34 mouse cellular contexts compared by ENCODE assay signal in genomic region chr3:96542554-96542953, GRCm38 (mm10). TPM values are rescaled to one million over a fixed set of nuclear protein-coding genes. Genes with fewer than 3 reads are reported as not detected.
"Had no signal": no experiment of that assay in that cellular context is flagged by ENCODE, and none has a peak within 500 bp of the region (broad histone marks: within the 10 kb centered on the region; RNA-seq: fewer than 3 reads in every experiment).

No protein-coding gene starts in this region.

- H3K4me3 ChIP-seq: heart, adult 2 months; heart, embryonic 13.5 days; heart, embryonic 15.5 days; hindbrain, embryonic 13.5 days; hindbrain, embryonic 15.5 days; kidney, embryonic 15.5 days; limb, embryonic 13.5 days; limb, embryonic 15.5 days; liver, embryonic 12.5 days had no signal

- H3K4me2 ChIP-seq: heart, embryonic 11.5 days; heart, embryonic 13.5 days; heart, embryonic 15.5 days; hindbrain, embryonic 13.5 days; hindbrain, embryonic 15.5 days; kidney, embryonic 15.5 days; limb, embryonic 13.5 days; limb, embryonic 15.5 days; liver, embryonic 12.5 days had no signal

- DNase-seq: gastrocnemius, postnatal 14 days; gastrocnemius, postnatal 36 days; heart, adult 2 months; heart, postnatal 14 days; heart, postnatal 36 days; kidney, adult 11 months; kidney, adult 2 months; kidney, adult 9 months; kidney, postnatal 14 days; kidney, postnatal 36 days; layer of hippocampus, postnatal 36 days; left cerebral cortex, postnatal 4 days had no signal

- H3K27ac ChIP-seq: heart, adult 2 months; heart, embryonic 13.5 days; heart, embryonic 15.5 days; hindbrain, embryonic 13.5 days; hindbrain, embryonic 15.5 days; hindbrain, postnatal 0 days; kidney, embryonic 15.5 days; kidney, postnatal 0 days; limb, embryonic 13.5 days; limb, embryonic 15.5 days; liver, embryonic 12.5 days; liver, embryonic 14.5 days had no signal

- ATAC-seq: hindbrain, postnatal 0 days; intestine, embryonic 16.5 days; liver, embryonic 12.5 days had no signal

- H3K4me1 ChIP-seq: hindbrain, embryonic 13.5 days; hindbrain, embryonic 15.5 days had no signal

- H3K9me3 ChIP-seq: heart, embryonic 13.5 days; heart, embryonic 15.5 days; hindbrain, embryonic 13.5 days; hindbrain, embryonic 15.5 days; kidney, embryonic 15.5 days; limb, embryonic 13.5 days; limb, embryonic 15.5 days; liver, embryonic 12.5 days had no signal

- H3K27me3 ChIP-seq: heart, embryonic 15.5 days; limb, embryonic 15.5 days had no signal

- H3K36me3 ChIP-seq: heart, embryonic 13.5 days; heart, embryonic 15.5 days; hindbrain, embryonic 13.5 days; hindbrain, embryonic 15.5 days; kidney, embryonic 15.5 days; limb, embryonic 13.5 days; limb, embryonic 15.5 days; liver, embryonic 12.5 days had no signal

- H3K9ac ChIP-seq: heart, embryonic 13.5 days; heart, embryonic 15.5 days; hindbrain, embryonic 15.5 days; kidney, embryonic 15.5 days; limb, embryonic 13.5 days; limb, embryonic 15.5 days; liver, embryonic 12.5 days; liver, embryonic 14.5 days had no signal

RNA-seq across cellular contexts. Expression of gene Hfe2, which starts 17.6 kb away (rescaled TPM):
- total RNA-seq: hematopoietic stem cell, adult 5-6 weeks had no signal

RNA-seq across cellular contexts. Expression of gene Gm16253, which starts 34.2 kb away (rescaled TPM):
- total RNA-seq: hematopoietic stem cell, adult 5-6 weeks; hindbrain, postnatal 0 days; layer of hippocampus, adult 8-10 months; layer of hippocampus, postnatal 14 days; layer of hippocampus, postnatal 36 days; left cerebral cortex, adult 18-20 months; left cerebral cortex, postnatal 10 days; left cerebral cortex, postnatal 25 days; left cerebral cortex, postnatal 4 days; liver, adult 2 months had no signal
- polyA plus RNA-seq: gonadal fat pad, adult 2 months; heart, adult 2 months; kidney, adult 2 months; kidney, postnatal 0 days; large intestine, adult 2 months; liver, adult 2 months; liver, embryonic 14.5 days had no signal

RNA-seq across cellular contexts. Expression of gene Ankrd34a, which starts 53.9 kb away (rescaled TPM):
- total RNA-seq: hematopoietic stem cell, adult 5-6 weeks; liver, adult 2 months had no signal
